Mouse (Mus musculus) intestine, embryonic 16.5 days (tissue): ENCODE data around the gene Ylpm1. TPM values are rescaled to one million over a fixed set of nuclear protein-coding genes. Genes with fewer than 3 reads are reported as not detected.

Experiments used
- ATAC-seq: fragments of 200-750 bp; cut with Nextera tagmentation; 2 replicates; pipeline ENCODE4 v1.8.0; 2017; ENCODE audit warnings: moderate TSS enrichment, moderate library complexity
- H3K27ac ChIP-seq: fragments of 300-500 bp; sonication (generic); 2 replicates; pipeline ENCODE4 v1.5.1; 2014; ENCODE audit warnings: mild to moderate bottlenecking, low read length
- H3K27me3 ChIP-seq: fragments of 300-500 bp; sonication (generic); replicated peaks from 2 replicates; pipeline ENCODE4 v1.6.1; 2014; ENCODE audit warnings: low read length, control low read depth, mixed read lengths; ENCODE audit not compliant: control insufficient read depth, insufficient read depth
- H3K36me3 ChIP-seq: fragments of 300-500 bp; sonication (generic); 2 replicates; pipeline ENCODE4 v1.6.1; 2014; ENCODE audit warnings: low read length, control low read depth; ENCODE audit not compliant: control insufficient read depth, insufficient read depth
- H3K4me1 ChIP-seq: fragments of 300-500 bp; sonication (generic); 2 replicates; pipeline ENCODE4 v1.6.1; 2014; ENCODE audit warnings: low read length, control low read depth, mixed read lengths; ENCODE audit not compliant: control insufficient read depth, insufficient read depth
- H3K4me2 ChIP-seq: fragments of 300-500 bp; sonication (generic); 2 replicates; pipeline ENCODE4 v1.6.1; 2014; ENCODE audit warnings: low read depth, low read length, control low read depth
- H3K4me3 ChIP-seq: fragments of 300-500 bp; sonication (generic); 2 replicates; pipeline ENCODE4 v1.5.1; 2014; ENCODE audit warnings: mild to moderate bottlenecking, low read length
- H3K9ac ChIP-seq: fragments of 300-500 bp; sonication (generic); 2 replicates; pipeline ENCODE4 v1.6.1; 2014; ENCODE audit warnings: low read depth, low read length
- H3K9me3 ChIP-seq: fragments of 300-500 bp; sonication (generic); 2 replicates; pipeline ENCODE4 v1.6.1; 2016; ENCODE audit warnings: low read length, control low read depth; ENCODE audit not compliant: control insufficient read depth
- WGBS: fragments of 180-500 bp; shearing (Covaris S2); extraction: QIAGEN DNeasy Blood & Tissue Kit; methylation state at CpG from one replicate; pipeline ENCODE4 v1.1.7; 2014; 5-methylcytosine and 5-hydroxymethylcytosine counted together
- polyA plus RNA-seq: library from polyadenylated mRNA; unstranded; fragments of >200 nt; fragmentation: Nextera tagmentation; extraction: Ambion mirVana; gene quantifications from 2 replicates; pipeline ENCODE4 v1.2.1, GENCODE M21; 2015

Ylpm1 gene
- 17.7 and 18.5 TPM in 2 replicates for polyA plus RNA-seq

GRCm38 (mm10) chr12:84996083-84996496, at the start of gene Ylpm1:
Gene Ylpm1 (plus strand): TSS chr12:84996321.
- ATAC-seq = peak; percentile 99
- peak within 1 kb of the TSS; percentile 97 for H3K4me3 ChIP-seq
- H3K27me3 ChIP-seq = no peaks in the 10 kb centered on the region
- no peaks in the 10 kb centered on the region for H3K9me3 ChIP-seq
- under 1% methylated on average over 45 of the region's 45 CpGs for WGBS
- peak within 1 kb of the TSS; percentile 83 for H3K27ac ChIP-seq
- peak within 1 kb of the TSS; percentile 95 for H3K4me2 ChIP-seq
- H3K36me3 ChIP-seq = no peaks in the 10 kb centered on the region
- peaks cover 19% of the 10 kb centered on the region for H3K4me1 ChIP-seq
- peak within 1 kb of the TSS; percentile 98 for H3K9ac ChIP-seq

DNA sequence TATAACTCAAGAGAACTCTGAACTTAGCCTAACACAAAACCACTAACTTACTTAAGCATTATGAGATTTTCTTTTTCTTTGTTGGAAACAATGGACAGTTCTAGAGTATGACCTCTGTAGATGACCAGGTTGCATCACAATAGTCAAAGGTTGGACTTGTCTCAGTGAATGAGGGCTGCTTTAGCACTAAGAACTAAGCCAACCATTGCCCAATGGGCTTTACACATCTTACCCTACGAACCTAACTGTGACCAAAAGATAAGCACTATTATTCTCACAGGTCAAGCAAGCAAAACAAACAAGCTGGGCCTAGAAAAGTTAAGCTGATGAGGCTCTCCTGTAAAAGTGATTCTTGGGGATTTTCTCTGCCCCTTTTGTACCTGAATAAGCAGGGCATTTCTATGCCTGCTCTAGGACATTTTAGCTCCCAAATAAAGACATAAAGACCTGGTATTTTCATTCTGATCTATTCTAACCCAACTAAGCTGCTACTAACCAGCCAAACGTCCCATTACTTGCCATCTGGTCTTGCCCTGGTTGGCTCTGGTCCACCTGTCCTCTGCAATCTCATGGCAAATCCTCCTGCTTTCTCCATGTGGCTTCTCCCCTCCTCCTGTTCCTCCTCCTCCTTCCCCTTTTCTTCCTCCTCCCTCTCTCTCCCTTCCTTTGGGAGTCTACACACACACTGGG, 48.1 kb upstream of the Ylpm1 start:
- no peak overlapping the region for H3K27ac ChIP-seq
- no peaks in the 10 kb centered on the region for H3K27me3 ChIP-seq
- no peak overlapping the region for H3K4me3 ChIP-seq
- no peak for ATAC-seq
- no peak overlapping the region for H3K9ac ChIP-seq
- H3K9me3 ChIP-seq = no peaks in the 10 kb centered on the region
- WGBS = 70% methylated on average over 2 of the region's 2 CpGs
- no peaks in the 10 kb centered on the region for H3K4me1 ChIP-seq
- no peak overlapping the region for H3K4me2 ChIP-seq
- no peaks in the 10 kb centered on the region for H3K36me3 ChIP-seq

DNA sequence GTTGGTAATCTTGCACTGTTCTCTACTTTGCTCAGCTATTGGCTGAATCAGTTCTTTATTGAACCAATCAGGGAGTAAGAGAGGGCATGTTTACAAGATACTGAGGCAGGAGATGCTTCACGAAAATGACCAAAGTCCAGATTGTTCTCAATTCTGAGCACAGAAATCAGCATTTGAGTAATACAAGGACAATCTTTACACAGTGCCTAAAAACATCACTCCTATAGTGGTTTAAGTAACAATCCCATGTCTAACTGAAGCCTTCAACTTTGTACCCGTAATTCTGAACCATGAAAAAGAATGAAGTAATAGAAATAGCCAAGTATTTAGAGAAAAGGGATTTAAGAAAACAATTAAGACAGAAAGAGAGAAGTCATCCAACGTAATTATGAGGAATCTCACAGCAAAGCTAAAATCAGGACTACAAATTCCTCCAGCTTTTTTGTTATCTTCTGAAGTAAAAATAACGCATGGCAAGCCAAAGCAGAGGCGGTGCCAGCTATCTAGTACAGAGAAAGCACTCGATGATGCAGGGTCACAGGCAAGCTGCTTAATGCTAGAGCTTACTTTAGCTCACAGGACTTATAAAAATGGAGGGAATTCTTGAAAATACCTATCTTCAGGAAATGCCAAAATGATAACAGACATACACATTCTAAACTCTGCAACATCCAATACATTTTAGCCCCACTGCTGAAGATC, 47.4 kb upstream of the Ylpm1 start:
- Histone ChIP-seq H3K4me3 (no peak overlapping the region), H3K27me3 (no peaks in the 10 kb centered on the region), H3K4me1 (no peaks in the 10 kb centered on the region), H3K9ac (no peak overlapping the region), H3K9me3 (no peaks in the 10 kb centered on the region), H3K36me3 (no peaks in the 10 kb centered on the region), H3K27ac (no peak overlapping the region), H3K4me2 (no peak overlapping the region)
- 90% methylated on average over 6 of the region's 6 CpGs for WGBS
- ATAC-seq = no peak

- Histone ChIP-seq H3K36me3 (no peaks in the 10 kb centered on the region), H3K9me3 (no peaks in the 10 kb centered on the region), H3K4me2 (no peak overlapping the region), H3K4me3 (no peak overlapping the region), H3K27ac (no peak overlapping the region), H3K27me3 (no peaks in the 10 kb centered on the region), H3K4me1 (no peaks in the 10 kb centered on the region), H3K9ac (no peak overlapping the region)
- ATAC-seq = no peak
- WGBS = 73% methylated on average over 6 of the region's 6 CpGs
These were observed 45.4 kb upstream of the Ylpm1 start for GRCm38 (mm10) chr12:84950763-84951162.

GRCm38 (mm10) chr12:84951531-84951930, 44.6 kb upstream of the Ylpm1 start:
- Histone ChIP-seq H3K4me2 (no peak overlapping the region), H3K9me3 (no peaks in the 10 kb centered on the region), H3K4me3 (no peak overlapping the region), H3K27me3 (no peaks in the 10 kb centered on the region), H3K27ac (no peak overlapping the region), H3K36me3 (no peaks in the 10 kb centered on the region), H3K9ac (no peak overlapping the region), H3K4me1 (no peaks in the 10 kb centered on the region)
- no peak for ATAC-seq
- 73% methylated on average over 8 of the region's 8 CpGs for WGBS

GRCm38 (mm10) chr12:84952351-84952750, 43.8 kb upstream of the Ylpm1 start:
- Histone ChIP-seq H3K36me3 (no peaks in the 10 kb centered on the region), H3K27me3 (no peaks in the 10 kb centered on the region), H3K4me1 (no peaks in the 10 kb centered on the region), H3K9me3 (no peaks in the 10 kb centered on the region), H3K4me3 (no peak overlapping the region), H3K27ac (no peak overlapping the region), H3K9ac (no peak overlapping the region), H3K4me2 (no peak overlapping the region)
- ATAC-seq = no peak
- 59% methylated on average over 1 of the region's 1 CpGs for WGBS

GRCm38 (mm10) chr12:84956317-84956716, 39.8 kb upstream of the Ylpm1 start:
- Histone ChIP-seq H3K4me1 (no peaks in the 10 kb centered on the region), H3K9me3 (no peaks in the 10 kb centered on the region), H3K4me3 (no peak overlapping the region), H3K4me2 (no peak overlapping the region), H3K9ac (no peak overlapping the region), H3K36me3 (no peaks in the 10 kb centered on the region), H3K27ac (no peak overlapping the region), H3K27me3 (no peaks in the 10 kb centered on the region)
- 92% methylated on average over 3 of the region's 3 CpGs for WGBS
- ATAC-seq = no peak

- H3K27me3 ChIP-seq = no peaks in the 10 kb centered on the region
- H3K4me1 ChIP-seq = no peaks in the 10 kb centered on the region
- no peaks in the 10 kb centered on the region for H3K36me3 ChIP-seq
- H3K4me3 ChIP-seq = no peak overlapping the region
- H3K9ac ChIP-seq = no peak overlapping the region
- no peaks in the 10 kb centered on the region for H3K9me3 ChIP-seq
- no peak overlapping the region for H3K4me2 ChIP-seq
- WGBS = 84% methylated on average over 1 of the region's 1 CpGs
- no peak for ATAC-seq
- no peak overlapping the region for H3K27ac ChIP-seq
These were observed 37.2 kb upstream of the Ylpm1 start for GRCm38 (mm10) chr12:84958794-84959356.

- H3K4me3 ChIP-seq = no peak overlapping the region
- H3K36me3 ChIP-seq = no peaks in the 10 kb centered on the region
- no peaks in the 10 kb centered on the region for H3K27me3 ChIP-seq
- H3K27ac ChIP-seq = no peak overlapping the region
- no peak overlapping the region for H3K9ac ChIP-seq
- H3K4me1 ChIP-seq = no peaks in the 10 kb centered on the region
- WGBS = 79% methylated on average over 7 of the region's 7 CpGs
- no peak overlapping the region for H3K4me2 ChIP-seq
- no peaks in the 10 kb centered on the region for H3K9me3 ChIP-seq
- peak; percentile 71 for ATAC-seq
These were observed 33.5 kb upstream of the Ylpm1 start for GRCm38 (mm10) chr12:84962606-84963005.
